Mouse (Mus musculus) liver, embryonic 14.5 days (tissue): ENCODE measurements around the gene Gpn3.

ENCODE experiments used
- CTCF ChIP-seq: IDR thresholded peaks from 2 replicates; pipeline ENCODE4 v1.5.1; 2016; ENCODE audit warnings: antibody characterized with exemption, low read depth, control low read depth
- EP300 ChIP-seq: IDR thresholded peaks from 2 replicates; pipeline ENCODE4 v1.6.1; 2016; ENCODE audit warnings: antibody characterized with exemption, low read depth

DNA sequence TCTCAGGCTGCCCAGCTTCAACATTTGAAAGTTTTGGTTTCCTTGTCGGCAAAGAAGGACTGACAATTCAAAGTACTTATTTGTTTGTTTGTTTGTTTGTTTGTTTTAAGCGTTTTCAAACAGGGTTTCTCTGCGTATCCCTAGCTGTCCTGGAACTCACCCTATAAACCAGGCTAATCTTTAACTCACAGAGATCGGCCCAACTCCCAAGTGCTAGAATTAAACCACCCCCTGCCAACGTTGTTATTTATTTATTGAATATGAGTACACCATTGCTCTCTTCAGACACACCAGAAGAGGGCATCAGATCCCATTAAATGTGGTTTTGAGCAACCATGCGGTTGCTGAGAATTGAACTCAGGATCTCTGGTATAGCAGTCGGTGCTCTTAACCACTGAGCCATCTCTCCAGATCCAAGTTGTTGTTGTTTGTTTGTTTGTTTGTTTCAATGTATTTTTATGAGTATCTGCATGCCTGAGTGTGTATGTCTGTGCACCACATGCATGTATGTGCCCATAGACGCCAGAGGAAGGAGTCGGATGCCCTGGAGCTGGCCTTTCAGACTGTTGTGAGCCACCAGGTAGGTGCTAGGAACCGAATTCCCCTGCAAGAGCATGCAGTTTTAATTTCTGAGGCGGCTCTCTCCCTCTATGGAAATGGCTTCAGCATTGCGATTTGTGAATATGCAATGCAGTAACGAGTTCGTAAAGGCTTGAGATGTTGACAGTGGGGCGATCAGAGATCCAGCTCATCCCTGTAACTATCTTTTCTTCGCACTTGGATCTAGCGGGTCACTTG, 49.8 kb downstream of the Gpn3 start, which contains the start of gene Anapc7:
- TF ChIP-seq EP300, result no peak
- TF ChIP-seq CTCF, result peak; percentile 48
